Mouse (Mus musculus): Measurements from ENCODE around the gene Prl2a1. TPM values are rescaled to one million over a fixed set of nuclear protein-coding genes. Genes with fewer than 3 reads are reported as not detected.

Prl2a1 gene
- polyA plus RNA-seq (2012; rRNA removed; ENCODE audit: low replicate concordance), result not detected in 2 replicates

DNA sequence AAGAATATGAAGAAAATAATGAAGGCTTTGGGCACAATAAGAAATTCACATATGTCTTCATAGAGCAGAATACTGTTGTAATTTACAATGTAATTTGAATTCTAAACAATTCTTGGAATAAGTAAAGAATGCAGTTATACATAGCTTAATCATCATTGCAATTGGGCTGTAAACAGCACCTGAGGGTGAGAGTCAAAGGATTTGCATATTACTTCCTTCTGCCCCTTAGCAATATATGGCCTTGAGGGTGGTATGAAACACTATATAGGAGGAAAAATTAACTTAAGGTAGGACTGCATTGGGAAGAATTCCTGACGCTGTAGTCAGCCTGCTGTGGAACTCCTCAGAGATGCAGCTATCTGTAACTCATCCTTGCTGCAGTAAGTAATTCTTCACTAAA, at the start of gene Prl2a1:
Gene Prl2a1, plus strand, starts transcription at position 301 of the 400 bp plus-strand sequence.

DNA sequence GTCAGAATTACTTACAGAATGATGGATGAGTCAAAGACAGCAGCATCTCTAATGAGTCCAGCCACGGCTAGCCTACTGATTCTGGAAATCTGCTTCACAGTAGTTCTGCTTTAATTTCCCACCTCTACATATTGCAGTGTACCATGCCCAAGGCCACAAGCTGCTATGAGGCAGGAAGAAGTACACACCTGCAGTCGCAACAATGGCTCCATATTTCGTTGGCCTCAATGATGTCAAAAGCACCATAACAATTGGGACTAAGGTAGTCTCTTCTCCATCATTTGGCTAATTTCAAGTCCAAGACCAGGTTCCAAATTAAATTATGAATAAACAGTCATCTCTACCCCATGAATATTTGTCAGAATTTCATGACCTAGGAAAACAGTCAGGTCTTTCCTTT, 20.8 kb upstream of the Prl2a1 start, which contains the start of gene Prl7c1:
Gene Prl7c1, minus strand, starts transcription at position 101 of the 400 bp plus-strand sequence.

DNA sequence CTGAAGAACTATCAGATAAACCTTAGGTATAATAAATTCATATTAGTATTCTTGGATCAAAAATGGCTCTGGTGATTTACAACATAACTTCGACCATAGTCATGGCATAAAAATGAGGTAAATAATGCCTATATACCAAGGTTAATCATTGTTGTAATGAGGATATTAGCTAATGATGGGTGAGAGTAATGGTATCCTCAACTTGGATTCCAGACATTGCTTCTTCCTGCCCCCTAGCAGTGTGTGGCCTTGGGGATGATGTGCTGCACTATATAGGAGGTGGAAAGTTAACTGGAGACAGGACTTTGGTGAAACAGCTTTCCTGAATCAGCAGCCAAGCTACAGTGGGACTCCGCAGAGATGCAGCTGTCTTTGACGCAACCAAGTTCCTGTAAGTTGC, 47.6 kb downstream of the Prl2a1 start, which contains the start of gene Prl2c1:
Gene Prl2c1, plus strand, starts transcription at position 301 of the 400 bp plus-strand sequence.

Other genes with a start within 250 kb of the Prl2a1 start
- not detected in 2 replicates for gene Prl8a9, start 237.0 kb upstream of the Prl2a1 start, polyA plus RNA-seq (2012; rRNA removed; ENCODE audit: low replicate concordance)
- gene Prl8a1, start 219.5 kb upstream of the Prl2a1 start, polyA plus RNA-seq (2012; rRNA removed; ENCODE audit: low replicate concordance), result not detected in 2 replicates
- not detected in 2 replicates for gene Prl7b1, start 191.1 kb upstream of the Prl2a1 start, polyA plus RNA-seq (2012; rRNA removed; ENCODE audit: low replicate concordance)
- not detected in 2 replicates for gene Prl7a1, start 159.2 kb upstream of the Prl2a1 start, polyA plus RNA-seq (2012; rRNA removed; ENCODE audit: low replicate concordance)
- not detected in 2 replicates for gene Prl7a2, start 133.6 kb upstream of the Prl2a1 start, polyA plus RNA-seq (2012; rRNA removed; ENCODE audit: low replicate concordance)
- gene Prl7d1, start 84.9 kb upstream of the Prl2a1 start, polyA plus RNA-seq (2012; rRNA removed; ENCODE audit: low replicate concordance), result not detected in 2 replicates
- not detected in 2 replicates for gene Prl7c1, start 20.9 kb upstream of the Prl2a1 start, polyA plus RNA-seq (2012; rRNA removed; ENCODE audit: low replicate concordance)
- gene Prl2c1, start 47.7 kb downstream of the Prl2a1 start, polyA plus RNA-seq (2012; rRNA removed; ENCODE audit: low replicate concordance), result not detected in 2 replicates
- not detected in 2 replicates for gene Prl4a1, start 214.6 kb downstream of the Prl2a1 start, polyA plus RNA-seq (2012; rRNA removed; ENCODE audit: low replicate concordance)